Mouse (Mus musculus) kidney, adult 9 months (tissue): ENCODE measurements at regions not wholly inside any gene's neighbourhood (a gene's known extent, or its start where the extent isn't known, plus 50 kb on each side); places are given as distances from the start of the nearest gene placed in this dataset.

Source experiments
- DNase-seq: peaks from one replicate; pipeline ENCODE4 v3.0.0; 2022

DNA sequence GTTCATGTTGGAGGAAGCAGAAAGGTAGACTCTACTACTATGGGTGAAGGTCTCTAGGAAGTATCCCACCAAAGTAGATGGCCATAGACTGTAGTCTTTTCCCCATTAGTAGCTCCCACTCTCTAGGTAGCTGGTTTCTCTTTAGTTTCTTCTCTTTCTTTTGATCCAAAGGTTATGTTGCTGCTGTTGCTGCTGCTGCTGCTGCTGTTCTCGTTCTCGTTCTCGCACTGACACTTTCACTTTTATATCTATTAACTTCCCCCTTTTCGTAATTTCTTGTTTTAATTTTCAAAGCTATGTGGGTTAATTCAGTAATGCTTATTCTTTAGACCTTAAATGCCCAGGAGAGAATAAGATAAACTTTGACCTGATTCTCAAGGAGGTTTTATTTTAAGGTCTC is 58.3 kb downstream of the Tmem100 start:
- no peak for DNase-seq

GRCm38 (mm10) chr11:90094052-90094451 is 63.9 kb downstream of the Tmem100 start:
- no peak for DNase-seq

DNA sequence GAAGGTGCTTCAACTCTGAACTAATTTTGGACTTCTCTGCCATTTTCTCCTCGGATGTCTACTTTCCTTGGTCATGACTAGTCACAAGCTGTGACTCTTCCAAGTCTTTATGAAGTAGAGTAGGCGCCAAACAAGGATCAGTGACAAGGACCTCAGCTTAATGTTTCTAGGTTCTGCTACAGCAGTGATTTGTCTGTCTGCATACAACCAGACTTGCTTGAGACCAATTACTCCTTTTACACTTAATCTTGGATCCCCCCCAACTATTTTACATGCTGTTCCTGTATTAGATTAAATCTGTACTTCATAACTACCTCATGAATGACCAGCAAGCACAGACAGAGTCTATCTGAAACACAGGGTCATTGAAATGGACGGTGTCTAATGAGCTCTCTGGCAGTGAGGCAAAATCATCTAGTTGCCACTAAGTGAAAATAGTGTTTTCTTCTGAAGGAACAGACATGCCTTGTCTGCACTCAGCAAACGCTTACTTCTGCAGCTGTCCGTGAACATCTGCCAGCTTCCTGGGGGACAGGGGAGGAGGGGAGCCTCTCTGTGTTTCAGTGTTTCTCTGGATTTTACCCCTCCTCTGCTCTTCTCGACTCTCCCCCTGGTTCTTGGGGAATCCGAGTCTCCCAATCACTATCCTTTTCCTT is 64.7 kb downstream of the Tmem100 start:
- no peak for DNase-seq

- no peak for DNase-seq
These were observed 68.3 kb downstream of the Tmem100 start for GRCm38 (mm10) chr11:90098471-90098870.

DNA sequence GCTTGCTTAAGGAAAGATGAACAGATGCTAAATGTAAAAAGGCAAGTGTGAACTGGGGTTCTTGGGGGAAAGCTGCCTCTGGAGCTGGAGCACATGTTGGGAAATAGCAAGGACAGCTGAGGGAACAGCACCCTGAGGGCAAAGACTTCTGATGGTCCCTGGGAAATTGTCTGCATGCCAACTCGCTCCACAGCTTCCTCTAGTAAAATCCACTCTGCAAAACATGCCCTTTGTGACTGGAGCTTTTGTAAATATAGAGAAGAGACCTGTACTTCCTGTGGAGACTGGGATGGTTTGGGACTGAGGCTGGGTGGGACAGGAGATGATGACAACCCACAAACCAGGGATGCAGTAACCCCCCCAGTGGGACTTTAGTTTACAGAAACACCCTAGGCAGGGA is 69.0 kb downstream of the Tmem100 start:
- no peak for DNase-seq

DNA sequence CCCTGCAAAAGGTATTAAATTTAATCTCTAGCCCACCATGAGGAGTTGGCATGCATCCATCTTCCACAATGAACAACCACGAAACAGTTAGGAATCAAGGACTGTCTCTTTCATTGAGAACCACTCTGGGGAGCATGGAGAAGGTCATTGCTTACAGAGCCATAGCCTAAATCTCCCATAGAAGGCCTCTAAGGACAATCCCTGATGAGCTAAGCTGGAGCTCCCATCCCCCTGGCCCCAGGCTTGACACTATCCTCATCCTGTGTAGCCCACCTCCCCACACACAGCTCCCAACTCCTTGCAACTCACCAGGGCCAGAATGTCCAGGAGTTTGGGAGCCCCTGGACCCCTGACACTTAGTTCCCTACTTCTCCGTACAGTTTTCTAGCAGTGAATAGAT is 70.0 kb downstream of the Tmem100 start:
- no peak for DNase-seq

GRCm38 (mm10) chr11:90101284-90101683 is 71.1 kb downstream of the Tmem100 start:
- DNase-seq, result no peak

DNA sequence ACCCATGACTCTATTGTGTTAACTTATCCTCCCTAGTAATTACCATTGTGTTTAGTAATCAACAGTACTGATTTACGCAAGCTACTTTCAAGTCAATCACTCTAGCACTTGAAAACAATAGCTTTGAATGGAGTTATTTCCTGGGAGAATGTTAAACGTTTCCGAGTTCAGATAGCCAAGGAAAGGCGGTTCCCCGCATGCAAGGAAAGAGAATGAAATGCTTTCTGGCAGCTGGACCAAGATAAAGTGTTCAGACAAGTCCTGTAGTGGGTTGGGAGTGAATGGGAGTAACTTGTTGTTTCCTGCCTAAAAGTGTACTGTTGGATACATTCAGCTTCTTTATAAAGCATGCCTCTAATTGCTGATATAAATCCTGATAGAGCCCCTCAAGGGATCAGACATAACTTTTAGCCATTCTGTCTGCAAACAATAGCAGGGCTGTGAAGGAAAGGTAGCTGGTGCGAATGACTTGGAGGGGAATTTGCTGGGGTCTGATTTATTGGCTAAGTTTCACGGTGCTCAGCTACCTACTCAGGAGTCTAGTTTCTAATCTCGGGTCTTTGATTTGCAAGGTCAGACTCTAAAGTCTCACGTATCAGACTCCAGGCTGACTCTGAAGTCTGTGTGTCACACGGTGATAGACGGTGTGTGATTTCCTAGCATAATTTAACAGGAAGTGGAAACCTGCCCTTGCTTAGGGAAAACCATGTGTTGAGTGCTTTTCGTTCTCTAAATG is 76.1 kb downstream of the Tmem100 start:
- DNase-seq, result no peak

DNA sequence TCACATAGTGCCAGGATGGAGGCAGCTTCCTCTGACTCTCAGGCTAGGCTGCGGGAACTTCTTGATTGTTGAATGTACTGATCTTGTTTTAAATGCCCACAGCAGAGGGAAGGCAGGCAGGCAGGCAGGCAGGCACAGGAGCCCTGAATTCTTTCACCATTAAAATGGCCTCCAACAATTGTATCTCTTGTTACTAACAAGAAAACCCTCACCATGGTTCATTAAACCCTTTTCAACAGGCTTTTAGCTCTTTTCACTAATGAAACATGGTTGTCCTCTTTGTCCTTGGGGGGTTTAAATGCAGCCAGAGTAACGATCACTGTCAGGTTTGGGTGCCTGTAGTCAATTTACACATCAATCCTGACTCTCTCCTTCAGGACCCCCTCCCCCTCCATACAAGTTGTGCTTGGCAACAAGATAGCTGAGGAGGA is 77.8 kb upstream of the Gm45716 start:
- no peak for DNase-seq

- DNase-seq, result no peak
These were observed 77.3 kb upstream of the Gm45716 start for GRCm38 (mm10) chr11:90110170-90110569.

- DNase-seq, result no peak
These were observed 75.3 kb upstream of the Gm45716 start for GRCm38 (mm10) chr11:90112174-90112573.

- DNase-seq, result no peak
These were observed 70.5 kb upstream of the Gm45716 start for GRCm38 (mm10) chr11:90116676-90117663.

DNA sequence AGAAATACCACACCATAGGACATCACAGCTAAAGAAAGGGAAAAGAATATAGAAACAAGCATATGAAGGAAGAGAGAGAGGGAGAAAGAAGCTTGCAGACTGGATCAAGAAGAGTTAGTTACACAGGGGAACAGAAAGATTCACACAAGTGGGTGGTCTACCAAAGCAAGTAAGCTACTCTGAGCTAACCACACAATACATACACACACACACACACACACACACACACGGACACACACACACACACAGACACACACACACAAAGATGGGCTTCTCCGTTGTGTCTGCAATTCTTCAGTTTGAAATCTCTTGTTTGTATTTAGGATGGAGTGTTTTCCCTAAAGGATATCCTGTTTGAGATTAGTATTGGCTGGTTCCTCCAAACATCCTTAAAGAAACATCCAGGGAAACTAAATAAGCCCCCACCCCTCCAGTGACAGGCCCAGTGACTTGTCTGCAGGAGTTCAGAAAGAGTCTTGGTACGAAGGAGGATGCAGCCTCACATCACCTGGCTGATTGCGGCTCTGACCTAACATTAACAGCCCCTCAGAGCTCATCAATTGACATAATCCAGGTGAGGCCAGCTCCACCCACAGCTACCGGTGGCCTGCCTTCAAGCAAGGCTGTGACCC is 69.7 kb upstream of the Gm45716 start:
- DNase-seq, result no peak

- DNase-seq, result no peak
These were observed 65.6 kb upstream of the Gm45716 start for GRCm38 (mm10) chr11:90121902-90122301.

GRCm38 (mm10) chr11:90122709-90123108 is 64.8 kb upstream of the Gm45716 start:
- DNase-seq, result no peak

GRCm38 (mm10) chr11:90123851-90124250 is 63.6 kb upstream of the Gm45716 start:
- DNase-seq, result no peak

- no peak for DNase-seq
These were observed 61.2 kb upstream of the Gm45716 start for GRCm38 (mm10) chr11:90126289-90126688.

DNA sequence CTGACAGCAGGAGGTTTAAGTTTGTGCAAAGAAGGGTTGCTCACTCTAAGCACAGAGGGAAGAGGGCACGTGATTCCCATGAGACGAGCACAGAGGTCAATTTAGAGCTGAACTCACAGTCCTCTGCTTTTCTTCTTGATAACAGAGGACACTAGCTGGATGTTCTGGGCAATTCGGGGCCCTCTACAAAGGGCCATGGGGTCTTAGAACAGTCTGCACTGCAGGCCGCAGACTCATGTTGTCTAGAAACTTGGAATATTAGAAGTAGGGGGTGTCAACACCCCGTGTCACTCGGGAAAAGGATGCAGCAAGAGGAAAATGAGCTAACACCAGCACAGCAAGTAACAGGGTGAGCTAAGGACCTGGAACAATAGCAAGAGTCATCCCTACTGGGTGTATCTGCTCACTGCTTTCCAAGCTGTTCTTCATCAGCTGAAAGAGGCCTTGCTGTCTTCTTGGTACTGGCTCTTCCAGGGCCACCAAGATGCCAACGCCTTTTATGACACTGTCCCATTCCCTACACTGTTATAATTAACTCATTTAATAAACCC is 58.5 kb upstream of the Gm45716 start:
- DNase-seq, result no peak

DNA sequence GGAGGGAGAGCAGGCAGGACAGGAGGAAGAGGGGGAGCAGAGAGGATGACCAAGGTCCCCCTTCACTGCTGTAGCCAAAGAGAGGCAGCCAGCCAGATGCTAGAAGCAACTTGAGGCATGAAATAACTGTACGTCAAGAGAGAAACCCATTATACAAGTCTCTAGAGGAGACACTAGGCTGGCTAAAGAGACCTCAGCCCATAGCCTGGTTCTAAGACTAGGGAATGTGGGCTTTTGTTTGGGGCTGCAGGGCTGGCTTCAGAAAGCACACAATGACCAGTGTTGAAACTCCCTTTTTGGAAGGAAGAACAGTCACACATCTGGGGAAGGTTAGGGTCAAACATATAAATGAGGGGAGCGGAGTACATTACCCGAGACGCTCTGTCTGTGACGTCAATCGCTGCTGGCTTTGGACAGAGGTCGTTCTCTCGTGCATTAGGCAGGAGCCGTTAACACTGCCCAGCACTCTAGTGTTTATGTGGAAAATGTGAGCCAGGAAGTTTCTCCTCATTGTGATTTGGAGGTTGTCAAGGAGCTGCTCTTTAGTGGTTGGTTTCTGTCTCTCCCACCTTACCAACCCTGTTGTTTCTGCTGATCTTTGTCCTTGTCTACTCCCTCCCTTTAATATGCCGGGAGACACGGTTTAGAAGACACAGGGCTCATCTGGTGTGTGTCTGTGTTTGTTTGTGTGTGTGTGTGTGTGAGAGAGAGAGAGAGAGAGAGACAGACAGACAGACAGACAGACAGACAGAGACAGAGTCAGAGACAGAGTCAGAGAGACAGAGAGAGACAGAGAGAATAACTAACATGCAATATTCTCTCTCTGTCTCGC is 57.5 kb upstream of the Gm45716 start:
- DNase-seq, result peak; percentile 33

- DNase-seq, result peak; percentile 36
These were observed 56.8 kb upstream of the Gm45716 start for GRCm38 (mm10) chr11:90130635-90131034.

GRCm38 (mm10) chr11:90132579-90132978 is 54.9 kb upstream of the Gm45716 start:
- no peak for DNase-seq

DNA sequence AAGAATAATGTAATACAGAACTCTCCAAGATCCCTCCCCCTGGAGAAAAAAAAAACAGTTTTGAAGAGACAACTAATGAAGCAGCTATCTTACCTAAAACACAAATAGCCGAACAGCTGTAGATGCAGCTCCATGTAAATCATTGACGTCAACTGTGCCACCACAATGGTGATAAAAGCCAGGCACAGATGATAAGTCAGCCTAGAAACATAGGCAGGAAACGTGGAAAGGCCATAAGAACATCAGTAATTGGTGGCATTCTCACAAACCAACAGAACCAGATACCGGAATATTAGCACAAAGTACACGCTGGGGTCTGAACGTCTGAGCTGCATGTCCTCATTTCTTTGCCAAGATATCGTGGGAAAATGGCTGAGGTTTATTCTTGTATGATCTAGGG is 51.2 kb upstream of the Gm45716 start:
- DNase-seq, result no peak
